Mouse (Mus musculus) ES-E14 (cell line): Measurements from ENCODE around the gene Pou2f2. TPM values are rescaled to one million over a fixed set of nuclear protein-coding genes. Genes with fewer than 3 reads are reported as not detected.

ENCODE experiments used
- DNase-seq: peaks from one replicate; pipeline ENCODE4 v3.0.0-alpha.2; 2013; ENCODE audit warnings: low read depth, low spot score
- H3K27ac ChIP-seq: 2 replicates; pipeline ENCODE4 v1.5.1; 2012; ENCODE audit warnings: low read depth, mild to moderate bottlenecking, low read length, moderate library complexity, mixed read lengths; ENCODE audit not compliant: poor library complexity, insufficient read depth, severe bottlenecking
- H3K36me3 ChIP-seq: 2 replicates; pipeline ENCODE4 v1.6.1; 2012; ENCODE audit warnings: mild to moderate bottlenecking, low read length, moderate library complexity, mixed read lengths; ENCODE audit not compliant: control insufficient read depth, poor library complexity, insufficient read depth, severe bottlenecking
- H3K4me1 ChIP-seq, 2 experiments: fragments of 150-350 bp in 1 of 2; sonication (generic) in 1 of 2; 2 replicates each; pipeline ENCODE4 v1.6.1; 2012; ENCODE audit warnings: low read length in 2 of 2, mild to moderate bottlenecking in 1 of 2, mixed read lengths in 1 of 2; ENCODE audit not compliant: control insufficient read depth in 2 of 2, insufficient read depth in 2 of 2, poor library complexity in 1 of 2
- H3K4me3 ChIP-seq, 2 experiments: fragments of 150-350 bp in 1 of 2; sonication (generic) in 1 of 2; 2 replicates each; pipeline ENCODE4 v1.5.1; 2012; ENCODE audit warnings: low read length in 2 of 2, low read depth in 1 of 2, mild to moderate bottlenecking in 1 of 2, mixed read lengths in 1 of 2; ENCODE audit not compliant: insufficient read depth in 1 of 2, poor library complexity in 1 of 2, severe bottlenecking in 1 of 2
- H3K9ac ChIP-seq: 2 replicates; pipeline ENCODE4 v1.6.1; 2012; ENCODE audit warnings: low read depth, mild to moderate bottlenecking, low read length, mixed read lengths; ENCODE audit not compliant: poor library complexity, insufficient read depth, severe bottlenecking
- H3K9me3 ChIP-seq: fragments of 150-350 bp; sonication (generic); 2 replicates; pipeline ENCODE4 v1.6.1; 2012; ENCODE audit warnings: low read depth, mild to moderate bottlenecking, low read length; ENCODE audit not compliant: control insufficient read depth, insufficient read depth
- CHD2 ChIP-seq: IDR thresholded peaks from 2 replicates; pipeline ENCODE4 v1.6.1; 2014; ENCODE audit warnings: mild to moderate bottlenecking, low read depth, low read length, inconsistent platforms
- HCFC1 ChIP-seq: IDR thresholded peaks from 2 replicates; pipeline ENCODE4 v1.6.1; 2012; ENCODE audit warnings: low read length, inconsistent platforms, borderline replicate concordance; ENCODE audit not compliant: insufficient read depth
- MAFK ChIP-seq: IDR thresholded peaks from 2 replicates; pipeline ENCODE4 v1.6.1; 2014; ENCODE audit warnings: mild to moderate bottlenecking, low read depth, low read length, inconsistent platforms; ENCODE audit not compliant: insufficient read depth
- ZC3H11A ChIP-seq: IDR thresholded peaks from 2 replicates; pipeline ENCODE4 v1.6.1; 2012; ENCODE audit warnings: low read depth, mild to moderate bottlenecking, inconsistent platforms, low read length, borderline replicate concordance
- ZNF384 ChIP-seq: IDR thresholded peaks from 2 replicates; pipeline ENCODE4 v1.6.1; 2012; ENCODE audit warnings: low read depth, low read length, inconsistent platforms
- in situ Hi-C, 2 experiments: fragments of 600-800 bp; cut with MboI; formaldehyde crosslinking; loops; one replicate each; pipeline ENCODE4 v1.15.1; 2025; ENCODE audit warnings: low sequenced_read_pairs in 2 of 2, inconsistent platforms in 1 of 2; ENCODE audit not compliant: unreplicated experiment in 2 of 2
- total RNA-seq: library from RNA; depleted of rRNA; stranded (reverse); fragments of 300-350 nt; gene quantifications from 2 replicates; pipeline ENCODE4 v1.2.3, GENCODE M21; 2012

The Pou2f2 gene
- total RNA-seq, 1 experiment: 2.4 TPM

DNA sequence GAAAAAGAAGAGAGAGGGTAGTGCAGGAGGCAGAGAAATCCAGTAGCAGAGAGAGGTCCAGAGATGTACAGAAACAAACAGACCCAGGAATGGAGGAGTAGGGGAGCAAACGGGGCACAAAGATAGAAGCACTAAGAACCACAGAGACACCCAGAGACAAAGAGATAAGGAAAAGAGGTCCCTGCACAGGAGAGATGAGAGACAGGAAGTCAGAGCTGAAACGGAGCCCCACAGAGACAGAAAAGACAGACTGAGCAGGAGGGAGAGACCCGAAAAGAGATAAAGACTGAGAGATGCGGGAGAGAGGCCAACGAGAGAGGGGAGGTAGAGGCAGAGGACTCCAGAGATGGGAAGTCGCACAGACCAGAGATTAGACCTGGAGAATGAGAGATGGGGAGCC is 986 bp upstream of the Pou2f2 start:
- Histone ChIP-seq H3K4me3 (no peak overlapping the region), H3K9ac (no peak overlapping the region), H3K9me3 (no peaks in the 10 kb centered on the region), H3K36me3 (no peaks in the 10 kb centered on the region), H3K4me1 (peaks cover 0 to 3% of the 10 kb centered on the region in 2 experiments; a peak in 1 of 4 replicates), H3K27ac (no peak overlapping the region)
- in situ Hi-C loops: no loop called here
- TF ChIP-seq CHD2 (no peak), MAFK (no peak), ZNF384 (no peak), HCFC1 (no peak), ZC3H11A (no peak)
- no peak for DNase-seq

DNA sequence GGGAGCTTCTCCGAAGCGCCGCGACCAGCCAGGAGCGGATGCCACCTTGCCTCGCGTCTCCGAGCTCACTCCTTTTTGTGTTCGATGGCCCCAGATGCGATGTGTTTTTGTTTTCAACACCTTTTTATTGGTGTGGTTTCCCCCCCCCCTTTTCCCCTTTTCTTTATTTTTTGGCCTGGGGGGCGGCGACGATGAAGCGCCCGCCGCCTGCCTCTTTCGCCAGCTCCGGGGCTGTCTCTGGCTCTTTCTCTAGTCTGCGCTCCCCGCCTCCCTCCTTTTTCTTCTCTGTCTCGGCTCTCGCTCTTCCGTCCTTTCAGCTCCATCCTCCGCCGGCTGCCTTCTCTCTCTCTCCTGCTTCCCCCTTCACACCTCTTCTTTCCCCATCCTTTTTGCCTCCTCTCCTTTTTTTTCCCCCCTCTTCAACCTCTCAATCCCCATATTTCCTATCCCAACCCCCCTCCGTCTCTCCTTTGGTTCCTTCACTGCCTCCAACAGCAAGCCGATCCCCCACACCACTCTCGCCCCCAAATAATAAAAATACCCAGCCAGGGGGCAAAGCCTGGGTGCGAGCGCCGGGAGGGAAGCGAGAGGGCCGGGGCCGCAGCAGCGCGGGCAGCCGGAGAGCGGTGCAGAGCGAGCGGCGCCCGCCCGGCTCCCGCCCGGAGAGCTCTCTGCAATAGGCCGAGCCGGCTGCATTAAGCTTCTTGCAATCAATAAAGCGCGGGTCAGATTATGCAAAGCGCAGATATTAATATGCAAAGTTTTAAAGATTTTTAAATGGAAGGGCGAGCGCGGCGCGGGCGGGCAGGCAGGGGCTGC is 530 bp downstream of the Pou2f2 start:
- Histone ChIP-seq H3K9me3 (no peaks in the 10 kb centered on the region), H3K9ac (peak overlapping the region; percentile 64), H3K36me3 (no peaks in the 10 kb centered on the region), H3K4me3 (peak overlapping the region; percentile 77 to 88), H3K4me1 (peaks cover 0 to 3% of the 10 kb centered on the region in 2 experiments; a peak in 1 of 4 replicates), H3K27ac (no peak overlapping the region)
- no peak for TF ChIP-seq CHD2
- TF ChIP-seq MAFK: no peak
- no peak for TF ChIP-seq ZC3H11A
- in situ Hi-C loops: no loop called here
- no peak for DNase-seq

DNA sequence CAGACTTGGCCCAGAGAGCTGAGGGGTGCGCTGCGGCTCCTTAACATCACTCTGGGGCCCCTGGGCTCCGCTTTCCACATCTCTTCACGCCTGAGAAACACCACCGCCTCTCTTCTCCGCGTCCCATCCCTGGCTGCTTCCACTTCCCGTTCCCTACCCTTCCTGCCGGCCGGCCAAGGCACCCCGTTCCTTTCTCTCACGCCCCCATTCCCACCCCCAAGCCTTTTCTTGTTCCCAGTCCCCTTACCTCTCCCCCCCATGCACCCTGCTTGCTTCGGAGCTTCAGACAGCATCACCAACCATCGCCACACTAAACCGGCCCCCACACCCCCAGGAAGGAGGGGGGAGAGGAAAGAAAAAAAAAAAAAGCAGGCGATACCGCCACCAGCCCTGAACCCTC is 1.2 kb downstream of the Pou2f2 start:
- peak overlapping the region; percentile 40; the same call in 1 of the 2 replicates for H3K9ac ChIP-seq
- in situ Hi-C loops: no loop called here
- no peak for DNase-seq
- peaks cover 0 to 3% of the 10 kb centered on the region in 2 experiments; a peak in 1 of 4 replicates for H3K4me1 ChIP-seq
- TF ChIP-seq ZNF384 (no peak), HCFC1 (no peak), MAFK (no peak), CHD2 (no peak), ZC3H11A (no peak)
- no peaks in the 10 kb centered on the region for H3K36me3 ChIP-seq
- peak overlapping the region; percentile 77 to 88 for H3K4me3 ChIP-seq
- H3K27ac ChIP-seq: no peak overlapping the region
- H3K9me3 ChIP-seq: no peaks in the 10 kb centered on the region

GRCm38 (mm10) chr7:25174343-25174742 is 5.2 kb downstream of the Pou2f2 start:
- in situ Hi-C loops: no loop called here
- no peak for DNase-seq
- Histone ChIP-seq H3K27ac (no peak overlapping the region), H3K36me3 (no peaks in the 10 kb centered on the region), H3K4me1 (peaks cover 2 to 3% of the 10 kb centered on the region in 2 experiments; a peak in 2 of 4 replicates), H3K4me3 (no peak overlapping the region), H3K9me3 (no peaks in the 10 kb centered on the region), H3K9ac (no peak overlapping the region)
- TF ChIP-seq ZC3H11A (no peak), MAFK (no peak), CHD2 (no peak), HCFC1 (no peak), ZNF384 (no peak)
